Mouse (Mus musculus) C2C12 (cell line): ENCODE measurements around the gene Stxbp5. TPM values are rescaled to one million over a fixed set of nuclear protein-coding genes. Genes with fewer than 3 reads are reported as not detected.

ENCODE experiments used
- H3K27me3 ChIP-seq: one replicate; pipeline ENCODE4 v1.6.1; 2011; ENCODE audit not compliant: control insufficient read depth, insufficient read depth, insufficient read length
- H3K36me3 ChIP-seq: one replicate; pipeline ENCODE4 v1.6.1; 2011; ENCODE audit not compliant: control insufficient read depth, insufficient read depth
- H3K4me3 ChIP-seq: one replicate; pipeline ENCODE4 v1.5.1; 2011; ENCODE audit warnings: mild to moderate bottlenecking, control low read depth; ENCODE audit not compliant: poor library complexity, insufficient read depth, severe bottlenecking
- H3K79me2 ChIP-seq: one replicate; pipeline ENCODE4 v1.6.1; 2011; ENCODE audit not compliant: control insufficient read depth, insufficient read depth
- H3K79me3 ChIP-seq: one replicate; pipeline ENCODE4 v1.6.1; 2011; ENCODE audit warnings: low read depth, control low read depth
- H3ac ChIP-seq: one replicate; pipeline ENCODE3; 2011; ENCODE audit warnings: low read depth; ENCODE audit not compliant: control insufficient read depth, insufficient read length
- CEBPB ChIP-seq: IDR thresholded peaks from one replicate; pipeline ENCODE4 v1.6.1; 2011; ENCODE audit warnings: low read depth, mild to moderate bottlenecking, control low read depth, moderate library complexity
- CTCF ChIP-seq: IDR thresholded peaks from one replicate; pipeline ENCODE4 v1.5.1; 2011; ENCODE audit not compliant: control insufficient read depth, insufficient read depth, insufficient read length
- FOSL1 ChIP-seq: IDR thresholded peaks from one replicate; pipeline ENCODE4 v1.8.0; 2011; ENCODE audit warnings: mild to moderate bottlenecking, low read length; ENCODE audit not compliant: poor library complexity, insufficient read depth, severe bottlenecking
- MAX ChIP-seq: IDR thresholded peaks from one replicate; pipeline ENCODE4 v1.6.1; 2011; ENCODE audit warnings: mild to moderate bottlenecking, control low read depth
- MYOD1 ChIP-seq: IDR thresholded peaks from one replicate; pipeline ENCODE4 v1.6.1; 2011; ENCODE audit warnings: low read depth; ENCODE audit not compliant: control insufficient read depth, insufficient read length
- MYOG ChIP-seq: IDR thresholded peaks from one replicate; pipeline ENCODE4 v1.6.1; 2011; ENCODE audit not compliant: control insufficient read depth, insufficient read length; ENCODE audit errors: extremely low read depth
- USF1 ChIP-seq: IDR thresholded peaks from one replicate; pipeline ENCODE4 v1.6.1; 2011; ENCODE audit warnings: low read depth, mild to moderate bottlenecking, control low read depth, moderate library complexity
- polyA plus RNA-seq: library from polyadenylated mRNA; unstranded; fragments of >200 nt; fragmentation: generic; extraction: Trizol; gene quantifications from one replicate; pipeline ENCODE4 v1.2.1, GENCODE M21; 2012; ENCODE audit warnings: missing spikeins

Gene Stxbp5
- polyA plus RNA-seq, 1 experiment: 4.2 TPM

- TF ChIP-seq MAX: no peak
- H3ac ChIP-seq: no peak overlapping the region
- no peaks in the 10 kb centered on the region for H3K79me3 ChIP-seq
- no peak overlapping the region for H3K4me3 ChIP-seq
- no peaks in the 10 kb centered on the region for H3K27me3 ChIP-seq
- H3K79me2 ChIP-seq: no peaks in the 10 kb centered on the region
- H3K36me3 ChIP-seq: peaks cover 3% of the 10 kb centered on the region
These were observed 61.5 kb downstream of the Stxbp5 start for GRCm38 (mm10) chr10:9839408-9839807.

GRCm38 (mm10) chr10:9834986-9835385 lies 65.9 kb downstream of the Stxbp5 start:
- H3K79me3 ChIP-seq: no peaks in the 10 kb centered on the region
- no peak for TF ChIP-seq CEBPB
- TF ChIP-seq FOSL1: no peak

GRCm38 (mm10) chr10:9832937-9833336 lies 67.9 kb downstream of the Stxbp5 start:
- Histone ChIP-seq H3K27me3 (no peaks in the 10 kb centered on the region), H3K36me3 (peaks cover 3% of the 10 kb centered on the region), H3K79me2 (no peaks in the 10 kb centered on the region), H3K4me3 (no peak overlapping the region), H3ac (no peak overlapping the region), H3K79me3 (no peaks in the 10 kb centered on the region)
- TF ChIP-seq USF1: no peak
- no peak for TF ChIP-seq MYOD1
- no peak for TF ChIP-seq CEBPB
- no peak for TF ChIP-seq CTCF
- no peak for TF ChIP-seq MYOG
- no peak for TF ChIP-seq FOSL1
- TF ChIP-seq MAX: no peak

More at GRCm38 (mm10) chr10:9834986-9835385, 65.9 kb downstream of the Stxbp5 start:
- no peaks in the 10 kb centered on the region for H3K27me3 ChIP-seq
- H3K36me3 ChIP-seq: peaks cover 7% of the 10 kb centered on the region
- no peak overlapping the region for H3K4me3 ChIP-seq
- H3ac ChIP-seq: no peak overlapping the region
- H3K79me2 ChIP-seq: no peaks in the 10 kb centered on the region

- peaks cover 3% of the 10 kb centered on the region for H3K36me3 ChIP-seq
- H3K79me2 ChIP-seq: no peaks in the 10 kb centered on the region
- H3ac ChIP-seq: no peak overlapping the region
- no peaks in the 10 kb centered on the region for H3K27me3 ChIP-seq
- TF ChIP-seq MAX: no peak
- no peak for TF ChIP-seq MYOG
- no peak for TF ChIP-seq MYOD1
- no peak for TF ChIP-seq USF1
- TF ChIP-seq CTCF: no peak
- no peak for TF ChIP-seq FOSL1
- no peak for TF ChIP-seq CEBPB
- no peaks in the 10 kb centered on the region for H3K79me3 ChIP-seq
- no peak overlapping the region for H3K4me3 ChIP-seq
These were observed 71.1 kb downstream of the Stxbp5 start for GRCm38 (mm10) chr10:9829744-9830143.

- Histone ChIP-seq H3K27me3 (no peaks in the 10 kb centered on the region), H3ac (no peak overlapping the region), H3K79me3 (no peaks in the 10 kb centered on the region), H3K4me3 (no peak overlapping the region), H3K79me2 (no peaks in the 10 kb centered on the region), H3K36me3 (no peaks in the 10 kb centered on the region)
- TF ChIP-seq MYOD1 (no peak), MYOG (no peak), CEBPB (no peak), USF1 (no peak), MAX (no peak), CTCF (no peak), FOSL1 (no peak)
These were observed 79.6 kb downstream of the Stxbp5 start for GRCm38 (mm10) chr10:9821299-9821698.

- Histone ChIP-seq H3ac (no peak overlapping the region), H3K79me2 (no peaks in the 10 kb centered on the region), H3K27me3 (no peaks in the 10 kb centered on the region), H3K79me3 (no peaks in the 10 kb centered on the region), H3K4me3 (no peak overlapping the region), H3K36me3 (no peaks in the 10 kb centered on the region)
- TF ChIP-seq MYOD1 (no peak), MYOG (no peak), USF1 (no peak), FOSL1 (no peak), MAX (no peak), CEBPB (no peak), CTCF (no peak)
These were observed 82.3 kb downstream of the Stxbp5 start for GRCm38 (mm10) chr10:9818574-9818973.
